Mouse (Mus musculus) heart, adult 2 months (tissue): Measurements from ENCODE around the gene Elavl1. TPM values are rescaled to one million over a fixed set of nuclear protein-coding genes. Genes with fewer than 3 reads are reported as not detected.
"Not testable (repeated sequence)": the region's sequence is repeated elsewhere in the genome, so short reads cannot be mapped to it uniquely, and the experiment has no call there.

Source experiments
- DNase-seq, 2 experiments: peaks; one replicate each; pipeline ENCODE4 v3.0.0; 2021
- H3K27ac ChIP-seq: fragments of 200-600 bp; 2 replicates; pipeline ENCODE4 v1.8.1; 2022
- H3K27me3 ChIP-seq: fragments of 200-500 bp; 2 replicates; pipeline ENCODE4 v1.6.1; 2012; ENCODE audit warnings: mild to moderate bottlenecking, low read length, inconsistent platforms, mixed read lengths; ENCODE audit not compliant: control insufficient read depth, insufficient read depth
- H3K36me3 ChIP-seq: fragments of 200-500 bp; 2 replicates; pipeline ENCODE4 v1.6.1; 2012; ENCODE audit warnings: low read length, inconsistent platforms; ENCODE audit not compliant: control insufficient read depth, insufficient read depth
- H3K4me1 ChIP-seq: fragments of 200-500 bp; 2 replicates; pipeline ENCODE4 v1.6.1; 2011; ENCODE audit warnings: low read length; ENCODE audit not compliant: control insufficient read depth, insufficient read depth
- H3K4me3 ChIP-seq: fragments of 200-600 bp; 2 replicates; pipeline ENCODE4 v1.8.1; 2022
- H3K79me2 ChIP-seq: fragments of 200-500 bp; replicated peaks from 2 replicates; pipeline ENCODE4 v1.6.1; 2012; ENCODE audit warnings: mild to moderate bottlenecking, inconsistent platforms, low read length, moderate library complexity, mixed read lengths; ENCODE audit not compliant: control insufficient read depth, insufficient read depth
- H3K9ac ChIP-seq: fragments of 200-500 bp; 2 replicates; pipeline ENCODE4 v1.6.1; 2012; ENCODE audit warnings: low read depth, mild to moderate bottlenecking, control low read depth, inconsistent platforms, low read length, mixed read lengths
- CTCF ChIP-seq: fragments of 200-600 bp; IDR thresholded peaks from 2 replicates; pipeline ENCODE4 v1.8.1; 2022; ENCODE audit warnings: antibody characterized with exemption, mild to moderate bottlenecking, moderate library complexity
- EP300 ChIP-seq: fragments of 200-500 bp; IDR thresholded peaks from 2 replicates; pipeline ENCODE4 v1.6.1; 2011; ENCODE audit warnings: low read depth, low read length, control low read depth; ENCODE audit not compliant: insufficient read depth
- POLR2A ChIP-seq: fragments of 200-500 bp; IDR thresholded peaks from 2 replicates; pipeline ENCODE4 v1.6.1; 2011; ENCODE audit warnings: mild to moderate bottlenecking, low read depth, low read length, control low read depth; ENCODE audit not compliant: insufficient read depth
- WGBS: fragments of 180-500 bp; shearing (Covaris S2); methylation state at CpG from one replicate; pipeline ENCODE4 v1.1.7; 2018; 5-methylcytosine and 5-hydroxymethylcytosine counted together
- intact Hi-C: fragments of 180-260 bp; cut with DNase I; formaldehyde crosslinking; loops from one replicate; pipeline ENCODE4 v1.15.1; 2025
- polyA plus RNA-seq: library from polyadenylated mRNA; depleted of rRNA; stranded (reverse); fragments of >200 nt; gene quantifications from 2 replicates; pipeline ENCODE4 v1.2.3, GENCODE M21; 2012
- total RNA-seq, 2 experiments: library from RNA; stranded (reverse); gene quantifications; 2 replicates each; pipeline ENCODE4 v1.2.3; 2021

Gene Elavl1
- total and polyA plus RNA-seq, 3 experiments: 25.9 to 61.1 (median 60.0) TPM

- 37% methylated on average over 4 of the region's 4 CpGs for WGBS
- H3K36me3 ChIP-seq: no peaks in the 10 kb centered on the region
Measured at GRCm38 (mm10) chr8:4256911-4257310, 68.3 kb downstream of the Elavl1 start.

DNA sequence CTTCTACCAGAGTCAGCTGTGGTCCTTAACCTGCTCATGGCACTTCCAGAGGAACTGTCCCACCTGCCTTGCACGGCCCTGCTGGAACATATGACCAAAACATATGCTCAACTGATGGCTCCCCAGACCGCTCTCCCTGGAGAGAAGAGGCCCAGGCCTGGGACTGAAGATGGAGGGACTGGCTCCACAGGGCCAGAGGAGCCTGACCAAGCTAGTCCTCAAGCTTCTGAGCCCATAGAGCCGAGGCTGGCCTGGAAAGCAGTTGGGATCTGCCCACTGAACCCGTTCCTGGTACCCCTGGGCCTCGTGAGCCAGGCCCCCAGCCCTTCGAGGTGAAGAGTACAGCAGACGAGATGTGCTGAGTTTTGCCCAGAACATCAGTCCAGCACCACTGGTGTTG is 69.7 kb downstream of the Elavl1 start:
- DNase-seq, H3K79me2 ChIP-seq, intact Hi-C loops, H3K9ac ChIP-seq, H3K4me1 ChIP-seq, H3K36me3 ChIP-seq, H3K27me3 ChIP-seq, H3K4me3 ChIP-seq, H3K27ac ChIP-seq: not testable (repeated sequence)
- WGBS: 86% methylated on average over 7 of the region's 7 CpGs

More at GRCm38 (mm10) chr8:4256911-4257310, 68.3 kb downstream of the Elavl1 start:
- DNase-seq: no peak
- Histone ChIP-seq H3K27me3 (no peaks in the 10 kb centered on the region), H3K27ac (no peak overlapping the region), H3K4me3 (no peak overlapping the region), H3K79me2 (0 out of 2 replicates have a peak, but pooled peaks cover 2% of the 10 kb centered on the region), H3K9ac (no peak overlapping the region), H3K4me1 (peaks cover 8% of the 10 kb centered on the region)
- TF ChIP-seq POLR2A (no peak), CTCF (no peak), EP300 (no peak)
- intact Hi-C loops: no loop called here

- intact Hi-C loops: loop anchor here (5.0 kb wide), 3 partner anchors 62 to 263 kb away; no protein-coding TSS in a partner anchor
- Histone ChIP-seq H3K27me3 (no peaks in the 10 kb centered on the region), H3K9ac (no peak overlapping the region), H3K27ac (no peak overlapping the region; the same call in 1 of the 2 replicates), H3K36me3 (no peaks in the 10 kb centered on the region), H3K79me2 (0 out of 2 replicates have a peak, but pooled peaks cover 2% of the 10 kb centered on the region), H3K4me1 (peaks cover 5% of the 10 kb centered on the region), H3K4me3 (no peak overlapping the region; the same call in 1 of the 2 replicates)
- 70% methylated on average over 6 of the region's 6 CpGs for WGBS
- DNase-seq: peak in 1 of 2 experiments; percentile 48
- no peak for TF ChIP-seq POLR2A
- TF ChIP-seq CTCF: peak; percentile 65
Measured at GRCm38 (mm10) chr8:4254001-4254400, 71.2 kb downstream of the Elavl1 start.

- H3K4me1 ChIP-seq: peaks cover 5% of the 10 kb centered on the region
- H3K9ac ChIP-seq: peak within 1 kb of the TSS; percentile 91
- WGBS: under 1% methylated on average over 69 of the region's 69 CpGs
- peak within 1 kb of the TSS; percentile 88 for H3K4me3 ChIP-seq
- peak within 1 kb of the TSS; percentile 86 for H3K27ac ChIP-seq
- no peaks in the 10 kb centered on the region for H3K36me3 ChIP-seq
- no peaks in the 10 kb centered on the region for H3K27me3 ChIP-seq
- DNase-seq: peak; percentile 97 to 98
- TF ChIP-seq CTCF: no peak
- TF ChIP-seq POLR2A: peak; percentile 65
- 0 out of 2 replicates have a peak, but pooled peaks have one; percentile 25 for TF ChIP-seq EP300
- intact Hi-C loops: loop anchor here (1.0 to 5.0 kb wide), 5 partner anchors 14 to 340 kb away; no protein-coding TSS in a partner anchor
- H3K79me2 ChIP-seq: 0 out of 2 replicates have a peak, but pooled peaks cover 2% of the 10 kb centered on the region
Measured at GRCm38 (mm10) chr8:4252934-4253841, 72.0 kb downstream of the Elavl1 start, which contains the start of gene Snapc2. TSS of gene Snapc2 (plus strand) at chr8:4253080.

DNA sequence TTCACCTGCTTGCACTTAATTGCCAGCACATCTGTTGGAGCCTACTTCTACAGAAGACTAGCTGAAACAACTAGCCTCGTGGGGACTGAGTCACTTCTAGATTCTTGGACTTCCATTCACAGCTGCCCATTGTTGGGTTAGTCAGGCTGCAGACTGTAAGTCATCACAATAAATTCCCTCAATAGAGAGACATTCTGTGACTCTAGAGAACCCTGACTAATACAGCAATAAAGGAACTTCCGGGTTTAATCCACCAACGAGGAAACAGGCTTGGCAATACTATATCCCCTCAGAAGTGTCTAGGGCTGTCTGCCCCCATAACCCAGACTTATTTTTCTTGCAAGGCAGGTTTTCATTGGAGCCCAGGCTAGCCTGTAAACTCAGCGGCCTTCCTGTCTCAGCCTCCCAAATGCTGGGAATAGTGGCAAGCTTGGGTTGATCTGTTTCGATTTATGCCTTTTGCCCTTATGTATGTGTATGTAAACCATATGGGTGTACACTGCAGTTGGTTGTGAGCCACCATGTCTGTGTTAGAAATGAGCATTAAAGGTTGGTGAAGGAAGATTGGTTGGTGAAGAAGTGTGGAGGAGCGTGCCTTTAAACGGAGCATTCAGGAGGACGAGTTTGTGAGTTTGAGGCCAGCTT is 73.0 kb downstream of the Elavl1 start:
- intact Hi-C loops: loop anchor here (1.0 to 5.0 kb wide), 5 partner anchors 13 to 341 kb away; no protein-coding TSS in a partner anchor
- Histone ChIP-seq H3K4me1 (peaks cover 5% of the 10 kb centered on the region), H3K27ac (peak overlapping the region; percentile 86; the same call in 1 of the 2 replicates), H3K79me2 (0 out of 2 replicates have a peak, but pooled peaks cover 2% of the 10 kb centered on the region), H3K36me3 (no peaks in the 10 kb centered on the region), H3K4me3 (peak overlapping the region; percentile 88), H3K9ac (peak overlapping the region; percentile 12; the same call in 1 of the 2 replicates), H3K27me3 (no peaks in the 10 kb centered on the region)
- TF ChIP-seq POLR2A (no peak), CTCF (no peak), EP300 (no peak)
- 34% methylated on average over 8 of the region's 8 CpGs for WGBS
- no peak for DNase-seq
